24 mouse cellular contexts compared by ENCODE assay signal in genomic region chr9:21154787-21155186, GRCm38 (mm10).
"Had no signal": no experiment of that assay in that cellular context is flagged by ENCODE, and none has a peak within 500 bp of the region (broad histone marks: within the 10 kb centered on the region; RNA-seq: fewer than 3 reads in every experiment).

No protein-coding gene starts in this region.

- H3K4me2 ChIP-seq: hindbrain, embryonic 13.5 days had no signal

- H3K27me3 ChIP-seq: heart, embryonic 13.5 days; heart, embryonic 15.5 days; intestine, embryonic 15.5 days; limb, embryonic 13.5 days; limb, embryonic 15.5 days; liver, embryonic 12.5 days had no signal

- ATAC-seq: hindbrain, embryonic 16.5 days; inflammation-experienced regulatory T-cells, adult 6 months; intestine, embryonic 15.5 days; intestine, postnatal 0 days; liver, embryonic 12.5 days had no signal

- H3K27ac ChIP-seq: heart, adult 2 months; hindbrain, embryonic 13.5 days; liver, embryonic 12.5 days; liver, embryonic 14.5 days had no signal

- H3K36me3 ChIP-seq: heart, embryonic 13.5 days; heart, embryonic 15.5 days; hindbrain, embryonic 13.5 days; intestine, embryonic 15.5 days; limb, embryonic 13.5 days; limb, embryonic 15.5 days; liver, embryonic 12.5 days had no signal

- H3K9me3 ChIP-seq: heart, embryonic 13.5 days; heart, embryonic 15.5 days; hindbrain, embryonic 13.5 days; intestine, embryonic 15.5 days; limb, embryonic 15.5 days; liver, embryonic 12.5 days had no signal

- H3K4me3 ChIP-seq: heart, adult 2 months; heart, embryonic 15.5 days; hindbrain, embryonic 13.5 days; intestine, embryonic 15.5 days; limb, embryonic 15.5 days; liver, embryonic 12.5 days had no signal

- H3K9ac ChIP-seq: hindbrain, embryonic 13.5 days; limb, embryonic 13.5 days; limb, embryonic 15.5 days; liver, embryonic 12.5 days; liver, embryonic 14.5 days had no signal

- DNase-seq: gastrocnemius, postnatal 14 days; gastrocnemius, postnatal 36 days; heart, adult 2 months; heart, postnatal 14 days; heart, postnatal 36 days; kidney, adult 18-20 months; kidney, adult 8-10 months; kidney, postnatal 10 days; kidney, postnatal 25 days; kidney, postnatal 4 days; layer of hippocampus, adult 9-11 months; layer of hippocampus, postnatal 36 days; left cerebral cortex, postnatal 4 days had no signal
